Mouse (Mus musculus): Measurements from ENCODE around the gene Vegfd.

Gene Vegfd

GRCm38 (mm10) chrX:164420518-164420917 is 47.3 kb downstream of the Vegfd start:
- DNase-seq = no peak

GRCm38 (mm10) chrX:164424821-164425220 is 51.6 kb downstream of the Vegfd start:
- DNase-seq = no peak

- no peak for DNase-seq
These were observed 54.1 kb downstream of the Vegfd start for GRCm38 (mm10) chrX:164427295-164427694.

GRCm38 (mm10) chrX:164428224-164428623 is 55.0 kb downstream of the Vegfd start:
- no peak for DNase-seq

- DNase-seq = no peak
These were observed 57.4 kb downstream of the Vegfd start for GRCm38 (mm10) chrX:164430621-164431020.

GRCm38 (mm10) chrX:164431133-164431532 is 58.0 kb downstream of the Vegfd start:
- no peak for DNase-seq

GRCm38 (mm10) chrX:164431541-164431940 is 58.4 kb downstream of the Vegfd start:
- no peak for DNase-seq

GRCm38 (mm10) chrX:164432682-164433081 is 59.5 kb downstream of the Vegfd start:
- DNase-seq = no peak

GRCm38 (mm10) chrX:164436709-164437108 is 63.5 kb downstream of the Vegfd start, which contains the start of gene Asb11:
Gene Asb11 (plus strand): TSS chrX:164436994.
- no peak for DNase-seq

- no peak for DNase-seq
These were observed 66.3 kb downstream of the Vegfd start for GRCm38 (mm10) chrX:164439462-164439861.

- DNase-seq = peak; percentile 70
These were observed 67.0 kb downstream of the Vegfd start for GRCm38 (mm10) chrX:164440140-164440539.

- DNase-seq = no peak
These were observed 67.5 kb downstream of the Vegfd start for GRCm38 (mm10) chrX:164440703-164441102.

GRCm38 (mm10) chrX:164441306-164441705 is 68.1 kb downstream of the Vegfd start:
- DNase-seq = no peak

GRCm38 (mm10) chrX:164445601-164446000 is 72.4 kb downstream of the Vegfd start:
- no peak for DNase-seq

- no peak for DNase-seq
These were observed 73.0 kb downstream of the Vegfd start for GRCm38 (mm10) chrX:164446106-164446551.

- no peak for DNase-seq
These were observed 73.9 kb downstream of the Vegfd start for GRCm38 (mm10) chrX:164446835-164447681.

GRCm38 (mm10) chrX:164447682-164448071 is 74.5 kb downstream of the Vegfd start:
- no peak for DNase-seq

GRCm38 (mm10) chrX:164449201-164449600 is 76.0 kb downstream of the Vegfd start:
- peak; percentile 59 for DNase-seq
